Mouse (Mus musculus) gastrocnemius, adult 2 months (tissue): ENCODE measurements at regions not wholly inside any gene's neighbourhood (a gene's known extent, or its start where the extent isn't known, plus 50 kb on each side); places are given as distances from the start of the nearest gene placed in this dataset.
A peak's percentile ranks its signal among the peaks of the same experiment; 100 is the strongest.

ENCODE experiments used
- DNase-seq: peaks from one replicate; pipeline ENCODE4 v3.0.0; 2022
- H3K27ac ChIP-seq: fragments of 200-600 bp; 2 replicates; pipeline ENCODE4 v1.8.1; 2022; ENCODE audit warnings: mild to moderate bottlenecking
- H3K4me3 ChIP-seq: fragments of 200-600 bp; 2 replicates; pipeline ENCODE4 v1.8.1; 2022; ENCODE audit warnings: mild to moderate bottlenecking, moderate library complexity
- CTCF ChIP-seq: fragments of 200-600 bp; IDR thresholded peaks from 2 replicates; pipeline ENCODE4 v1.8.1; 2022; ENCODE audit warnings: antibody characterized with exemption, mild to moderate bottlenecking, moderate library complexity
- intact Hi-C: fragments of 180-260 bp; cut with DNase I; formaldehyde crosslinking; loops from one replicate; pipeline ENCODE4 v1.15.1; 2025

GRCm38 (mm10) chr16:5418462-5419197, 162.8 kb upstream of the Eef2kmt start:
- intact Hi-C loops, result no loop called here
- Histone ChIP-seq H3K4me3 (no peak overlapping the region), H3K27ac (no peak overlapping the region)
- DNase-seq, result no peak
- no peak for TF ChIP-seq CTCF

- TF ChIP-seq CTCF, result no peak
- H3K27ac ChIP-seq, result no peak overlapping the region
- no peak overlapping the region for H3K4me3 ChIP-seq
- DNase-seq, result no peak
- intact Hi-C loops, result no loop called here
Observed at GRCm38 (mm10) chr16:5415310-5415709, 159.5 kb upstream of the Eef2kmt start.

- no peak for TF ChIP-seq CTCF
- intact Hi-C loops, result no loop called here
- no peak for DNase-seq
- H3K27ac ChIP-seq, result no peak overlapping the region
- no peak overlapping the region for H3K4me3 ChIP-seq
Observed at GRCm38 (mm10) chr16:5411819-5412385, 156.1 kb upstream of the Eef2kmt start.

- H3K4me3 ChIP-seq, result no peak overlapping the region
- TF ChIP-seq CTCF, result peak; percentile 77
- peak; percentile 69 for DNase-seq
- intact Hi-C loops, result loop anchor here (2.0 kb wide), 1 partner anchor 100 kb away; no protein-coding TSS in a partner anchor
- H3K27ac ChIP-seq, result no peak overlapping the region
Observed at GRCm38 (mm10) chr16:5406711-5407110, 150.9 kb upstream of the Eef2kmt start.

- DNase-seq, result no peak
- no peak overlapping the region for H3K4me3 ChIP-seq
- no peak for TF ChIP-seq CTCF
- intact Hi-C loops, result no loop called here
- no peak overlapping the region for H3K27ac ChIP-seq
Observed at GRCm38 (mm10) chr16:5393336-5393735, 137.6 kb upstream of the Eef2kmt start.

GRCm38 (mm10) chr16:5382930-5383329, 127.1 kb upstream of the Eef2kmt start:
- no peak overlapping the region for H3K27ac ChIP-seq
- DNase-seq, result no peak
- intact Hi-C loops, result no loop called here
- TF ChIP-seq CTCF, result no peak
- H3K4me3 ChIP-seq, result no peak overlapping the region

GRCm38 (mm10) chr16:5382228-5382884, 126.6 kb upstream of the Eef2kmt start:
- Histone ChIP-seq H3K4me3 (no peak overlapping the region), H3K27ac (no peak overlapping the region)
- TF ChIP-seq CTCF, result no peak
- intact Hi-C loops, result no loop called here
- peak; percentile 37 for DNase-seq

GRCm38 (mm10) chr16:5380626-5381025, 124.8 kb upstream of the Eef2kmt start:
- TF ChIP-seq CTCF, result no peak
- no peak for DNase-seq
- intact Hi-C loops, result no loop called here
- H3K27ac ChIP-seq, result no peak overlapping the region
- H3K4me3 ChIP-seq, result no peak overlapping the region

- Histone ChIP-seq H3K4me3 (no peak overlapping the region), H3K27ac (no peak overlapping the region)
- no peak for TF ChIP-seq CTCF
- intact Hi-C loops, result no loop called here
- no peak for DNase-seq
Observed at GRCm38 (mm10) chr16:5377001-5377400, 121.2 kb upstream of the Eef2kmt start.

GRCm38 (mm10) chr16:5374818-5375605, 119.2 kb upstream of the Eef2kmt start:
- intact Hi-C loops, result no loop called here
- TF ChIP-seq CTCF, result no peak
- no peak overlapping the region for H3K27ac ChIP-seq
- H3K4me3 ChIP-seq, result no peak overlapping the region
- DNase-seq, result no peak

- no peak for DNase-seq
- intact Hi-C loops, result no loop called here
- H3K4me3 ChIP-seq, result no peak overlapping the region
- TF ChIP-seq CTCF, result no peak
- H3K27ac ChIP-seq, result no peak overlapping the region
Observed at GRCm38 (mm10) chr16:5371175-5371893, 115.6 kb upstream of the Eef2kmt start.

- H3K4me3 ChIP-seq, result no peak overlapping the region
- H3K27ac ChIP-seq, result no peak overlapping the region
- intact Hi-C loops, result no loop called here
- no peak for DNase-seq
- no peak for TF ChIP-seq CTCF
Observed at GRCm38 (mm10) chr16:5370496-5370895, 114.7 kb upstream of the Eef2kmt start.
